ENCODE assay signal across 7 mouse cellular contexts in the genomic region with DNA sequence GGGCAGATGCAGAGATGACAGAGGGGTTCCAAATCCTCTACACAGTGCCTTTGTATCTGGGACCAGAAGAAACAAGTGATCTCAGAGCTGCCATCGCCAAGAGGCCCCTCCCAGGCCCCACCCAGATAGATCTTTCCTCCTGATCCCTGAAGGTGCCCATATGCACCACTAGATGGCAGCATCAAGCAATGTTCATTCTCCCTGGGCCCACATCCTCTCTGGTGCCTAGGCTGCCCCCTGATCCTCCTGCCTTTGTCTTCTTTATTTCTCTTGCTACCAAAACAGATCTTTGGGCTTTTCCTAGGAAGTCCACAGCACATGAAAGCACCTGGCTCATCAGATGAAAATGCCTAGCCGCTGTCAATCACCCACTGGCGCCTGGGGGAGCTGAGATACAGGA. TPM values are rescaled to one million over a fixed set of nuclear protein-coding genes. Genes with fewer than 3 reads are reported as not detected.
DNase-seq lines count a peak whose midpoint lies in the region; ATAC-seq lines count a peak whose summit lies in the region.

No protein-coding gene starts in this region.

- H3K4me3 ChIP-seq in hindbrain, embryonic 16.5 days (ENCODE audit: low read length), result no peak overlapping the region

- DNase-seq in cerebellum, postnatal 25 days, result peak; percentile 78 to 84
- DNase-seq in gastrocnemius, adult 18-20 months (ENCODE audit: low spot score), result peak; percentile 81
- DNase-seq in left cerebral cortex, adult 11 months (ENCODE audit: low spot score), result peak; percentile 80
- peak; percentile 86 for DNase-seq in lung, postnatal 36 days
- DNase-seq in retina, postnatal 7 days (ENCODE audit: low read depth, low spot score), result peak; percentile 71

- H3K27me3 ChIP-seq in hindbrain, embryonic 16.5 days (replicated peaks; ENCODE audit: control insufficient read depth, insufficient read depth, low read length), result no peaks in the 10 kb centered on the region

- ATAC-seq in activated CD4-positive, CD25-positive, alpha-beta regulatory T cell, adult 4 months, result peak; percentile 90
- ATAC-seq in hindbrain, embryonic 16.5 days, result peak; percentile 91

- H3K4me2 ChIP-seq in hindbrain, embryonic 16.5 days (ENCODE audit: low read length), result no peak overlapping the region; the same call in 1 of the 2 replicates

- no peaks in the 10 kb centered on the region for H3K9me3 ChIP-seq in hindbrain, embryonic 16.5 days (ENCODE audit: control insufficient read depth, low read length)

- 20% methylated on average over 3 of the region's 3 CpGs for WGBS in hindbrain, embryonic 16.5 days

- no peaks in the 10 kb centered on the region for H3K36me3 ChIP-seq in hindbrain, embryonic 16.5 days (ENCODE audit: control insufficient read depth, insufficient read depth, low read length)

- H3K9ac ChIP-seq in hindbrain, embryonic 16.5 days (ENCODE audit: low read depth, low read length), result peak overlapping the region; percentile 47

- H3K27ac ChIP-seq in hindbrain, embryonic 16.5 days (ENCODE audit: low read depth, low read length), result peak overlapping the region; percentile 60

- H3K4me1 ChIP-seq in hindbrain, embryonic 16.5 days (ENCODE audit: control insufficient read depth, insufficient read depth, low read depth, low read length), result peaks cover 3% of the 10 kb centered on the region

RNA-seq across cellular contexts. Expression of gene Wfikkn2, which starts 9.7 kb away (rescaled TPM):
- polyA plus RNA-seq in activated CD4-positive, CD25-positive, alpha-beta regulatory T cell, adult 4 months (2017; shearing (Covaris generic)), result 1 to 10 TPM in 1 of 2 experiments, under 1 TPM in 1; 0.65 to 1.0 TPM
- total RNA-seq in gastrocnemius, adult 18-20 months (2021), result 10 to 100 TPM; 11.1 to 12.6 TPM
- 9.3 and 10.2 TPM in 2 replicates for polyA plus RNA-seq in hindbrain, embryonic 16.5 days (2015; fragmentation: Nextera tagmentation; extraction: Ambion mirVana)

RNA-seq across cellular contexts. Expression of gene Tob1, which starts 24.8 kb away (rescaled TPM):
- polyA plus RNA-seq in activated CD4-positive, CD25-positive, alpha-beta regulatory T cell, adult 4 months (2017; shearing (Covaris generic)), result 1 to 10 TPM; 5.3 to 5.8 TPM
- 100 to 1,000 TPM; 215 to 238 TPM for total RNA-seq in gastrocnemius, adult 18-20 months (2021)
- polyA plus RNA-seq in hindbrain, embryonic 16.5 days (2015; fragmentation: Nextera tagmentation; extraction: Ambion mirVana), result 29.1 and 29.2 TPM in 2 replicates

RNA-seq across cellular contexts. Expression of gene Gm21885, which starts 45.6 kb away (rescaled TPM):
- 1 to 10 TPM in 1 of 2 experiments, not detected in 1; 2.6 TPM for polyA plus RNA-seq in activated CD4-positive, CD25-positive, alpha-beta regulatory T cell, adult 4 months (2017; shearing (Covaris generic))
- not detected for total RNA-seq in gastrocnemius, adult 18-20 months (2021)
- 0.86 TPM in 1 of 2 replicates, not detected in the other for polyA plus RNA-seq in hindbrain, embryonic 16.5 days (2015; fragmentation: Nextera tagmentation; extraction: Ambion mirVana)
